Mouse (Mus musculus) limb, embryonic 10.5 days (tissue): ENCODE data around the gene Ppil2. TPM values are rescaled to one million over a fixed set of nuclear protein-coding genes. Genes with fewer than 3 reads are reported as not detected.

Experiments used
- DNase-seq: peaks from one replicate; pipeline ENCODE4 v3.0.0-alpha.2; 2017; ENCODE audit warnings: low spot score
- H3K27ac ChIP-seq: fragments of 300-500 bp; sonication (generic); 2 replicates; pipeline ENCODE4 v1.5.1; 2016; ENCODE audit warnings: mild to moderate bottlenecking
- H3K27me3 ChIP-seq: fragments of 300-500 bp; sonication (generic); 2 replicates; pipeline ENCODE4 v1.6.1; 2016; ENCODE audit warnings: low read depth, mild to moderate bottlenecking; ENCODE audit not compliant: poor library complexity, severe bottlenecking
- H3K36me3 ChIP-seq: fragments of 300-500 bp; sonication (generic); 2 replicates; pipeline ENCODE4 v1.6.1; 2016; ENCODE audit warnings: mild to moderate bottlenecking, moderate library complexity
- H3K4me1 ChIP-seq: fragments of 300-500 bp; sonication (generic); 2 replicates; pipeline ENCODE4 v1.6.1; 2016
- H3K4me3 ChIP-seq: fragments of 300-500 bp; sonication (generic); 2 replicates; pipeline ENCODE4 v1.5.1; 2016; ENCODE audit warnings: mild to moderate bottlenecking, moderate library complexity
- H3K9me3 ChIP-seq: fragments of 300-500 bp; sonication (generic); replicated peaks from 2 replicates; pipeline ENCODE4 v1.6.1; 2016; ENCODE audit warnings: mild to moderate bottlenecking
- WGBS: fragments of 180-500 bp; shearing (Covaris S2); methylation state at CpG from one replicate; pipeline ENCODE4 v1.1.7; 2016; 5-methylcytosine and 5-hydroxymethylcytosine counted together
- polyA plus RNA-seq: library from polyadenylated mRNA; unstranded; fragments of >200 nt; fragmentation: Nextera tagmentation; extraction: Ambion mirVana; gene quantifications from 2 replicates; pipeline ENCODE4 v1.2.1, GENCODE M21; 2016

Gene Ppil2
- 138 and 172 TPM in 2 replicates for polyA plus RNA-seq

DNA sequence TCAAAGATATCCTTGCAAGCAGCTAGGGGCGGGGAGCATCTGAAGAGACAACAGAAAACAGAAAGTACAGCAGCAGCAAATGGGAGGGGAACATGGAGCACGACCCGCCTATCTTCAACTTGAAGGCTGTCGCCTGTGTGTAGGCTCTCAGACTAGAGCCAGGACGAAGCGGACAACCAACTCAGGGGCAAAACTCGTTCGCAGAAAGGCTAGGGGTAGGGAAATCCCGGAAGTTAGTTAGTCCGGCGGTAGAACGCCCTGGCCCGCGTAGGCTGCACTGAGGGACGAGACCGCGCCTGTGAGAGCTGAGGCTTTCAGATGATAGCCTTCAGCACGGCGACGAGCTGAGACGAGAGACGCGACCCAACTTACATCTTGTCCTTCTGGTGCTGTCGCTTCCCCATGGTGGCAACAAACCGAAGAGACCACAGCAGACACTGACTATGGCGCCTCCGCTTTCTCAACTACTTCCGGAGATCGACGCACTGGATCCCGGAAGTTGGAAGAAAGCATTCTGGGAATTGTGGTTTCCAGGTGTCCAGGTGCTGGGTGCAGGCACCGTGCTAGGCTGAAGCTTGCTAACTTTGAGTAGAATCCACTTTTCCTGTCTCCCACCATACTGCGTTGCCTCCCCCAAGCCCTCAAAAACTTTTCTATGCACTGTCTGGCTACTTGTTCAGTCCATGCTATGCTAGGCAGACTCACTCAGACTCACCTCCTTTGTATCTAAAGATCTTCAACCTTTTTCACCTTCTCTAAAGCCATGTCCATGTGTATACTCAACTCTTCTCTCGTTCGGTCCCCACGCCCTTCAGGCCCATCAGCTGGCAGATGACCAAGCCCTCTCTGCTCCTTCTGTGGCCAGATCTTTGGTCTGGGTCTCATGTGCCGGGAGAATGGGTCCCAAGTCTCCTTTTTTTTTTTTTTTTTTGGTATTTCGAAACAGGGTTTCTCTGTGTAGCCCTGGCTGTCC, at the start of gene Ppil2:
Ppil2 (minus strand) TSS at position 487 of the 973 bp plus-strand sequence.
- Histone ChIP-seq H3K27me3 (no peaks in the 10 kb centered on the region), H3K27ac (peak within 1 kb of the TSS; percentile 78), H3K4me1 (peaks cover 7% of the 10 kb centered on the region), H3K36me3 (peaks cover 70% of the 10 kb centered on the region), H3K9me3 (no peaks in the 10 kb centered on the region), H3K4me3 (peak within 1 kb of the TSS; percentile 74)
- WGBS: 10% methylated on average over 38 of the region's 38 CpGs
- peak; percentile 77 for DNase-seq

DNA sequence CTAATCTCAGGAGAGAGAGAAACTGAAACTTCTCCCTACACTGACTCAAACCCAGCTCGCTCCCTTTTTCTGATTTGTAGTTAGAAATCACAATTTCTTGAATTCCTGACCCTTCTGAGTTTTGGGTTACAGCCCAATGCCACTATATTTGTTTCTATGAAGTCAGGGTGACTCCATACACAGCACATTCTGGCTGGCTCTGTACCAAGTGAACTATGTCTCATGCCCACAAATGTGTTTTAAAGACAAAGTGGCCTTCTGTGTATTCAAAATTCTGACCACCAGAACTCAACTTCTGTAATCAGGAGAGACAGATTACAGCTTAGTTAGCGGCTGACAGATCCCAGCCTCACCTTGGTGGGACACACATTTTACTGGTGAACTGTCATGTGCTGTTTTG, 43.3 kb upstream of the Ppil2 start:
- 93% methylated on average over 2 of the region's 2 CpGs for WGBS
- Histone ChIP-seq H3K27me3 (no peaks in the 10 kb centered on the region), H3K27ac (no peak overlapping the region), H3K4me1 (no peaks in the 10 kb centered on the region), H3K4me3 (no peak overlapping the region), H3K9me3 (no peaks in the 10 kb centered on the region), H3K36me3 (peaks cover 89% of the 10 kb centered on the region)
- DNase-seq: no peak

DNA sequence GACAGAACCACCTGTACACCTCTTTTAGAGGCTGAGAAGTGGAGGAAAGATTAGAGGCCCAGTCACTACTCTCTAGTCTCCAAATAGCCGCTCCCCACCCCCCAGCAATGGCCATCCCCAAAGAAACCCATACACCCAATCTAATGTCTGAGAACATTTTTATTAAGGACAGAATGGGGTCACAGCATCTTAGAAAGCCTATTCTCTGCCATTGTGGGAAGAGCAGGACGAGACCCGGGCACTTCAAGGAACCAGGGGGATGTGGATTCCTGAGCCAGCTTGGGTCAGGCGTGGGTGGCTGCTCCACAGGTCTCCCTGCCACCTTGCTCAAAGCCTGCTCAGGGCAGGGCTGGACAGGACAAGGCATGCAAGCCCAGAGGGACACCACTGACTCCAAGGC, 40.8 kb upstream of the Ppil2 start:
- no peak overlapping the region for H3K27ac ChIP-seq
- peaks cover 64% of the 10 kb centered on the region for H3K36me3 ChIP-seq
- DNase-seq: no peak
- peaks cover 15% of the 10 kb centered on the region for H3K4me1 ChIP-seq
- no peak overlapping the region for H3K4me3 ChIP-seq
- WGBS: 98% methylated on average over 4 of the region's 4 CpGs
- no peaks in the 10 kb centered on the region for H3K9me3 ChIP-seq
- H3K27me3 ChIP-seq: peaks cover 18% of the 10 kb centered on the region

DNA sequence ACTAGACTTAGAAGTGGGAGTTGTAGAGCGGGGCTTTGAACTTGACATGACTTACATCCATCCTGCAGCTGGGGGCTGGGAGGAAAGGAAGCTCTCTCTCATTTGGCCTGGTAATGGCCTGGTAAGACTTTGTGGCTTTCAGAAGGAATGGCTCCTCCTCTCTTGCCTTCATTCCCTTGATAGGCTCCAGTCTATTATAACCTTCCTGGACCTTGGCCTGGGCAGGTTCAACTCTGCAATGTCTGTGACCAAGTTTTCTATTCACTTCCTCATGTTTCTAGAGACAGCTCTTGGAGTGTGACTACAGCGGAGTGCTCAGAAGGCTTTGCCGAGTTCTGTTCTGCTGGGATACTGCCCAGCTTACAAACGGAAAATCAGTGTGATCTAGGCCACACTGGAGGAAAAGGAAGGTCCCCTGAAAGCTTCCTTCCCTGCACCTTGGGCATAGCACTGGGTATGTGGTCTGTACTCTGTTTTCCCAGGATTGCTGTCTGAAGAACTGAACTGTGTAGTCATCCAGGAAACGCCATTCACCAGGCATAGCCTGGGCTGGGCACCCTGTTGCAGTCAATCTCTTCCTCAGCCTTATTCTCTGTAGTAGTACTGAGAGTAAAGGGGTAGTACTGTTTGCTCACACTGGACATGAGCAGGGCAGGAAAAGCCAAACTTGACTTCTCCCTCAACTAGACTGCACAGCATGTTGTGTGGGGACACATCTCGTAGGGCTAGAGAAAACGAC, 39.6 kb upstream of the Ppil2 start:
- 86% methylated on average over 7 of the region's 7 CpGs for WGBS
- H3K9me3 ChIP-seq: no peaks in the 10 kb centered on the region
- DNase-seq: no peak
- peaks cover 15% of the 10 kb centered on the region for H3K4me1 ChIP-seq
- H3K4me3 ChIP-seq: no peak overlapping the region
- peaks cover 18% of the 10 kb centered on the region for H3K27me3 ChIP-seq
- H3K36me3 ChIP-seq: peaks cover 52% of the 10 kb centered on the region
- H3K27ac ChIP-seq: no peak overlapping the region

DNA sequence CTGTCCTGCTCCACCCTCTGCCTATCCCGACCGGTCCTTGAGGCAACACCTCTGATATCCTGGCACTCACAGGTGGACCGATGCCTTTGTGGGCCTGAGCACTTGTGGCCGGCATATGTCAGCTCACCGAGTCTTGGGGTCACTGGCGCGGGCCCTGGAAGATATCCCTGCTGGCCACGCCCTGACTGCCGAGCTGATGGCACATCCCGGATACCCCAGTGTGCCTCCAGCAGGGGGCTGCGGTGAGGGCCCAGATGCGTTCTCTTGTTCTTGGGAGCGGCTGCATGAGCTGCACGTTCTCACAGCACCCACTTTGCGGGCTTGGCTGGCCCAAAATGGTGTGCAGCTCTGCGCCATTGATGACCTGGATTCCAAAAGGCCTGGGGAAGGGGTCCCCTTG, 37.0 kb upstream of the Ppil2 start:
- peak overlapping the region; percentile 63 for H3K4me3 ChIP-seq
- DNase-seq: peak; percentile 59
- peaks cover 18% of the 10 kb centered on the region for H3K27me3 ChIP-seq
- peaks cover 20% of the 10 kb centered on the region for H3K4me1 ChIP-seq
- H3K9me3 ChIP-seq: no peaks in the 10 kb centered on the region
- no peak overlapping the region for H3K27ac ChIP-seq
- 6% methylated on average over 16 of the region's 16 CpGs for WGBS
- H3K36me3 ChIP-seq: peaks cover 28% of the 10 kb centered on the region

DNA sequence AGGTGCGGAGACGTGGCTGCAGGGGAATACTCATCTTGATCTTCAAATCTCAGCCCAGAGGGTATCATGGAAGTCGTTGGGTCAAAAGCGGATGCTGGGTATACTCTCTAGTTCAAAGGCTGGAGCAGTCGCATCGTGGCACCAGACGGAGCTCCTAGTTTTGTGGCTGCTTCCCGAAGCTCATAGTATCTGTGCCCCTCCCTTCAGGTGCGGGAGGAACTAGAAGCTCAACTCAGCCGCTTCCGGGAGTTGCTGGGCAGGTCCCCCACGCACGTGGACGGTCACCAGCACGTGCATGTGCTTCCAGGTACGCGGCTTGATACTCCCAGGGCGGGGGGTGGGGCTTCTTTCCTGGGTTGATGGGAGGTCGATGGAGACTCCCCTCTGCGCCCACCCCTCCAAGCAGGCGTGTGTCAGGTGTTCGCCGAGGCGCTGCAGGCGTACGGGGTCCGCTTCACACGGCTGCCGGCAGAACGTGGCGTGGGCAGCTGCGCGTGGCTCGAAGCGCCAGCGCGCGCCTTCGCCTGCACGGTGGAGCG, 36.4 kb upstream of the Ppil2 start:
- DNase-seq: peak; percentile 54
- peak overlapping the region; percentile 63 for H3K4me3 ChIP-seq
- H3K27ac ChIP-seq: peak overlapping the region; percentile 66
- H3K9me3 ChIP-seq: no peaks in the 10 kb centered on the region
- peaks cover 22% of the 10 kb centered on the region for H3K36me3 ChIP-seq
- H3K4me1 ChIP-seq: peaks cover 20% of the 10 kb centered on the region
- 1% methylated on average over 41 of the region's 41 CpGs for WGBS
- H3K27me3 ChIP-seq: peaks cover 18% of the 10 kb centered on the region

DNA sequence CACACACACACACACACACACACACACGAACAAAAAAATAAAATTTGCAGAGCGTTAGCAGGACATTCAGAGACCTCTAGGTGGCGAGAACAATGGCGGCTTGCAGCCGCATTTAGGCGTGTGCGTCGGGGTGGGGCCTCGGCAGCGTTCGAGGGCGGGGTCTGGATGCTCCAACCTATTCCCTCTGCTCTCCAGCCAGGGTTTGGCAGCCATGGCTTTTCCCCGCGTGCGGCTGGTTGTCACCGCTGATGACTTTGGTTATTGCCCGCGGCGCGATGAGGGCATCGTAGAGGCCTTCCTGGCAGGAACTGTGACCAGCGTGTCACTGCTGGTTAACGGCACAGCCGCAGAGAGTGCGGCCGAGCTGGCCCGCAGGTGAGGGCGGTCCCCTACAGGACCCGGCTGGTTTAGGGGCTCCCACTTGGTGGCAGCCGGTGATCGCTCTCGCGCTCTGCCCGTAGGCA, 35.7 kb upstream of the Ppil2 start, which contains the start of gene Ccdc116:
Ccdc116 (minus strand) TSS at position 458 of the 464 bp plus-strand sequence.
- Histone ChIP-seq H3K27ac (peak within 1 kb of the TSS; percentile 66), H3K9me3 (no peaks in the 10 kb centered on the region), H3K4me3 (peak within 1 kb of the TSS; percentile 63), H3K27me3 (peaks cover 18% of the 10 kb centered on the region), H3K36me3 (peaks cover 15% of the 10 kb centered on the region), H3K4me1 (peaks cover 20% of the 10 kb centered on the region)
- WGBS: under 1% methylated on average over 34 of the region's 34 CpGs
- DNase-seq: peak; percentile 89

DNA sequence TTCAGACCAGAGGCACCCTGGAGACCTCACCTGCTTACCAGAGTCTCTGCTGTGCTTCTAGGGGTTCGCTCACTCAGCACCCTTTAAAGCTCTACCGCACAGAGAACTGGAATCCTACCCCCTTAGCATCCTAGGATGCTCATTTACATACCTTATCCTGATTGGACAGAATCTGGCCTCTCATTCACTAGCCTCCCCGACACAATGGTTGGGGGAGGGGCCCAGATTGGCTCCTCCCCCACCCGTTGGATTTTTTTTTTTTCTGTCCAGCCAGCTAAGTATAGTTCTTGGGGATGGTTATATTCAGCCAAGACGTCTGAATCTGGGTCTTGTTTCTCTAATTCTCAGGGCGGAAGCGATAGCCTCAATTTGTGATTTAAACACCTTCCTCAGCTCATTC, 33.3 kb upstream of the Ppil2 start, which contains the start of gene Ydjc:
Ydjc (plus strand) TSS at position 283 of the 400 bp plus-strand sequence.
- H3K9me3 ChIP-seq: no peaks in the 10 kb centered on the region
- no peaks in the 10 kb centered on the region for H3K36me3 ChIP-seq
- no peak within 1 kb of the TSS for H3K27ac ChIP-seq
- peaks cover 18% of the 10 kb centered on the region for H3K27me3 ChIP-seq
- no peak for DNase-seq
- WGBS: 16% methylated on average over 7 of the region's 7 CpGs
- H3K4me1 ChIP-seq: peaks cover 25% of the 10 kb centered on the region
- H3K4me3 ChIP-seq: no peak within 1 kb of the TSS

DNA sequence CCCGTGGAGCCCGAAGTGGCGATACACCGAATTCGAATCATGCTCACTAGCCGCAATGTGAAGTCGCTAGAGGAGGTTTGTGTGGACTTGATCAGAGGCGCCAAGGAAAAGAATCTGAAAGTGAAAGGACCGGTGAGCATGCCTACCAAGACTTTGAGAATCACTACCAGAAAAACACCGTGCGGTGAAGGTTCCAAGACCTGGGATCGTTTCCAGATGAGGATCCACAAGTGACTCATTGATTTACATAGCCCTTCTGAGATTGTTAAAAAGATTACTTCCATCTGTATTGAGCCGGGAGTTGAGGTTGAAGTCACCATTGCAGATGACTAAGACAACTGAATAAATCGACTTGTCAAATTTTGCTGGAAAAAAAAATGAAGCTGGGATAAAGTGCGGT, 26.3 kb upstream of the Ppil2 start:
- Histone ChIP-seq H3K36me3 (no peaks in the 10 kb centered on the region), H3K4me1 (peaks cover 13% of the 10 kb centered on the region), H3K9me3 (no peaks in the 10 kb centered on the region), H3K27ac (no peak overlapping the region), H3K27me3 (no peaks in the 10 kb centered on the region), H3K4me3 (no peak overlapping the region)
- no peak for DNase-seq
- 84% methylated on average over 15 of the region's 15 CpGs for WGBS

DNA sequence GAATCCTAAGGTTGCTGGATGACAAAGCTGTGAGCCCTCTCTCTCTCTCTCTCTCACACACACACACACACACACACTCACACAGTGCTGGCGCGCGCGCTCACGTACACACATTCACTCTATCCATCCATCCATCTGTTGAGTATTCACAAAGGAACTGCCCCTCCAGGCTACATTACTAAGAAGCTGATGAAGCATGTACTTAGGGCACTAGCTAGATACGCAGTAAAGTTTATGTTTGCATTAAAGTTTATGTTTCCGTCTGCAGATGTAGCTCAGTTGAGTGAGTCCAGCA, 21.8 kb upstream of the Ppil2 start:
- H3K27ac ChIP-seq: peak overlapping the region; percentile 89
- H3K4me3 ChIP-seq: peak overlapping the region; percentile 76
- DNase-seq: peak; percentile 47
- no peaks in the 10 kb centered on the region for H3K9me3 ChIP-seq
- peaks cover 26% of the 10 kb centered on the region for H3K4me1 ChIP-seq
- peaks cover 14% of the 10 kb centered on the region for H3K36me3 ChIP-seq
- 58% methylated on average over 7 of the region's 7 CpGs for WGBS
- no peaks in the 10 kb centered on the region for H3K27me3 ChIP-seq

DNA sequence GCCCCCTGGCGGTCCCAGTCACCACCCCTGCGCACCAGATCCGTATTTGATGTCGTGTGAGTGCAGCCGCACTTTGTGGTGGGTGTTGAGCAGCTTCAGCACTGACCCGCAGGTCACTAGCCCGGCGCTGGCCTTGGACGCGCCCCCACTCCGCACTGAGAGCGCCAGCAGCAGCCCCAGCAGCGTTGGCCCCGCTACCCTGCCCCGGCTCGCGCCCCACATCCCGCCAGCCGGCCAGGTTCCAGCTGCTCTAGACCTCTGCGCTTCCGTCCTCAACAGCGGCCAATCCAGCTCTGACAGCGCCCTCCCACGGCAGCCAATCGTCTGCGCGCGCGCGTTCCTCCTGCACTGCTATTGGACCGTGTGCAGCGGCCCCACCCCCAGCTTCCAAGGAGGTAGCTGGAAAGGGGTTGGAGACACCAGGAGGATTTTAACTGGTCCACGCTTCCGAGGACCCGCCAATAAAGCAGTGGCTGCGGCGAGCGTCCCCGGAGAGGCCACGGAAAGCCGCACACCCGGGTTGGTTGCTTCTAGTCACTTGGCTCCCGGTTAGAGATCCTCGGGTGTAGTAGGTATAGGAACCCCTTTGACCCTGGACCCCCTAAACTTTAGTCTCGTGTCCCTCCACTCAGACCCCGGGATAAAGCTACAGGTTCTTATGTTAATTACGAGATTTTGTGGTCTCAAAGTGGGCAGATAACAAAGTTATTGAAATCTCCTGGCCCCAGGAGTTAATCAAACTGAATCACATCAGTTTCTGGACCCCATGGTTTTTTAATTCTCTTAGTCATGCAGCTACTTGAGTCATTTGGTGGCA, 21.2 kb upstream of the Ppil2 start, which contains the start of gene Sdf2l1:
Sdf2l1 (minus strand) TSS at position 295 of the 817 bp plus-strand sequence.
- Histone ChIP-seq H3K36me3 (peaks cover 14% of the 10 kb centered on the region), H3K4me1 (peaks cover 26% of the 10 kb centered on the region), H3K27ac (peak within 1 kb of the TSS; percentile 89), H3K4me3 (peak within 1 kb of the TSS; percentile 76), H3K27me3 (no peaks in the 10 kb centered on the region), H3K9me3 (no peaks in the 10 kb centered on the region)
- under 1% methylated on average over 47 of the region's 47 CpGs for WGBS
- DNase-seq: peak; percentile 98
